Mouse (Mus musculus): ENCODE measurements around the gene Slc12a4.
"Not testable (repeated sequence)": the region's sequence is repeated elsewhere in the genome, so short reads cannot be mapped to it uniquely, and the experiment has no call there.

Slc12a4 gene

DNA sequence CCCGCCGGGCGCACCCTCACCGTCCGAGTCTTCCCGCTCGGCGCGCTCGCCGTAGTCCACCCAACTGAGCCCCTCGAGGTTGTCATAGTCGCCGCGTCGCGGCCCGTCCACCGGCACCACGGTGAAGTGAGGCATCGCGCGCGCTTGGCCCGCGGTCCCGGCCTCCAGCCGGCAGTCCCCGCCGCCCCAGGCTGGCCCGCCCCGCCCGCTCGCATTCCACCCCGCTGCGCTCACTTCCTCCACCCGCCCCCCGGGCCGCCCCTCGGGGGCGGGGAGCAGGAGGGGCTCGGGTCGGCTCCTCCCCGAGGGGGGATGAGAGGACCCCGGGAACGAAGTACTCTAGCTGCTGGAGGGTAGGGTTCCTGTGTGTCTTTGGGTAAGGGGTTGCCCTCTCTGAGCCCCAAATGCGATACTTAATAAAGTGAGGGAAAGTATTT, at the start of gene Slc12a4:
Slc12a4 (minus strand) TSS at position 193 of the 437 bp plus-strand sequence.
- DNase-seq (ENCODE audit: low read depth), result peak; percentile 91

- not testable (repeated sequence) for DNase-seq (ENCODE audit: low read depth)
These were observed 46.3 kb upstream of the Slc12a4 start for GRCm38 (mm10) chr8:106012203-106012602.

DNA sequence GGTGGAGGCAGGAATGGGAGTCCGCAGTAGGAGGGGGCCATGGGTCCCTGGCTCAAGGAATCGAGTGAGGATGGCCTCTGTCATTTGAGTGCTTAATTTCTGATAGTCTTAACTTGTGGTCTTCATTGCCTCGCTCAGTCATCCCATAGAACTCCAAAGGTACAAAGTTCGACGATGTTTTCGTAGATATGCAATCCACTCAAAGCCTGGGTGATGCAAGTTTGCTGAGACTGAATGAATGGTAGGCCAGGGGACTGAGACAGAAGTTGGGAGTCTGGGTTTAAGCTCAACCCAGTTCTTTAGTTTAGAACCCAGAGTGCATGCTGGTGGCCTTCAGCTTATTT, 45.7 kb upstream of the Slc12a4 start, which contains the start of gene Ddx28:
Ddx28 (minus strand) TSS at position 240 of the 344 bp plus-strand sequence.
- DNase-seq (ENCODE audit: low read depth), result no peak

DNA sequence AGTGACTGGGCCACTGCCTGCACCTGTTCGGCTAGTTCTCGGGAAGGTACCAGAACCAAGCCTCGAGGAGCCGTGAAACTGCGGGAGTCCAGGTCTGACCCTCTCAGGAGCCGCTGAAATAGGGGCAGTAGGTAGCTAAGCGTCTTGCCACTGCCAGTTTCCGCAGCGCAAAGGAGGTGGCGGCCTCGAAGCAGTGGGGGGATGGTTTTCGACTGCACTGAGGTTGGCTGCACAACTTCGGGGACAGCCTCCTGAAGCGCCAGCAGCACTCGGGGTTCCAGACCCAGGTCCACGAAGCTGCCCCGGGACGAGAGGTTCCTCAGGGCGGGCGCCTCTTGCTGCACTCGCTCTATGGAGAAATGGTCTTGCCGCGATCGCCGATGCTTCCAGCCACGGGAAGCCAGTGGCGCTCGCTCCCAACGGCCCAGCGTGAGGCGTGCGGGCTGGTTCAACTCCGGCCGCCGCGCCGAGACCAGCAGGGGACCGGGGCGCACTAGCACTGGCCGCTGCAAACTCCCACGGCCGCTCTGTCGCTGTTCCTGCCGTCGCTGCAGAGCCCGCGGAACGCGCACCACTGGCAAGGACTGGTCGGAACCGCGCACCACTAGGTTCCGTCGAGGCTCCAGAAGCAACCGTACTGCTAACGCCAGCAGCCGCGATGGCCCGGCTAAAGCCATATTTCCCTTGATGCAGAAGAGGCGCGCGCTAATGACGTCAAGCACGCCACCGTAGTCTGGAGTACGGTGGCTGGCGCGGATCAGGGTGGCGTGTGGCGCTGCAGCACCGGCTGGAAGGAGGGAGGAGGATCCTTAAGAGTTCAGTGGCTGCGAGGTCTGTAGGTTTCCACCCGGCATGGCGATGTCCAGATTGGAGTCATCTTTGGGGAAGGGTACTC, 45.1 kb upstream of the Slc12a4 start:
- DNase-seq (ENCODE audit: low read depth), result peak; percentile 96

- peak; percentile 20 for DNase-seq (ENCODE audit: low read depth)
These were observed 42.0 kb upstream of the Slc12a4 start for GRCm38 (mm10) chr8:106007891-106008290.

DNA sequence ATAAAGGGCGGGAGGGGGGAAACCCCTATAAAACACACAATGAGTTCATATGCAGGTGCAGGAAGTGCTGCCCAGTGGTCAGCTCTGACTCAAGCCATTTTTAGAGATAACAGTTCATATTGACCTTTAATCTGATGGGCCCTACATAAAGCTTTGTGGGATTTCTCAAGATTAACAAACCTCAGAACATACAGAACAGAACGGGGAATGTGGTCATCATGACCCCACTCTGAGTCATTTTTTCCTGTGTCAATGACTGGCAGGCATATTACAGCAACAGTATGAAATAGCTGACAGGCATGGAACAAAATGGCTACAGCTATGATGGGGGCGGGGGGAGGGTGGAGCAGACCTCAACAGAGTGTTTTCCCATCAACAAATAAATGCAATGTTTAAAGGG, 41.2 kb upstream of the Slc12a4 start:
- peak; percentile 86 for DNase-seq (ENCODE audit: low read depth)

DNA sequence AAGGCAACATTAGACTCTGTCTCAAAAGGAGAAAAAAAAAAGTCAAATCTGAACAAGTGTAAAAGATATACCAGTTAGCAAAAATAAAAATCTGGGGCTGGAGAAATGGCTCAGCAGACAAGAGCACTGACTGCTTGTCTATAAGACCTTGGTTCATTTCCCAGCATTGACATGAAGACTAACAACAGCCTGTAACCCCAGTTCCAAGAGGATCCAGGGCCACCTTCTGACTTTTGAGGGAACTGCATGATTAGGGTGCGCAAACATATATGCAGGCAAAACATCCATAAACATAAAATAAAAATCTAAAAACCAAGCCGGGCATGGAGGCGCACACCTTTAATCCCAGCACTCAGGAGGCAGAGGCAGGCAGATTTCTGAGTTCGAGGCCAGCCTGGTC, 40.5 kb upstream of the Slc12a4 start:
- peak; percentile 21 for DNase-seq (ENCODE audit: low read depth)

- no peak for DNase-seq (ENCODE audit: low read depth)
These were observed 40.0 kb upstream of the Slc12a4 start, which contains the start of gene Dpep2nb for GRCm38 (mm10) chr8:106005875-106006274. TSS of gene Dpep2nb (minus strand) at chr8:106005975.

GRCm38 (mm10) chr8:106004538-106005207, 38.8 kb upstream of the Slc12a4 start:
- DNase-seq (ENCODE audit: low read depth), result peak; percentile 45

GRCm38 (mm10) chr8:106001908-106002307, 36.0 kb upstream of the Slc12a4 start:
- DNase-seq (ENCODE audit: low read depth), result no peak

DNA sequence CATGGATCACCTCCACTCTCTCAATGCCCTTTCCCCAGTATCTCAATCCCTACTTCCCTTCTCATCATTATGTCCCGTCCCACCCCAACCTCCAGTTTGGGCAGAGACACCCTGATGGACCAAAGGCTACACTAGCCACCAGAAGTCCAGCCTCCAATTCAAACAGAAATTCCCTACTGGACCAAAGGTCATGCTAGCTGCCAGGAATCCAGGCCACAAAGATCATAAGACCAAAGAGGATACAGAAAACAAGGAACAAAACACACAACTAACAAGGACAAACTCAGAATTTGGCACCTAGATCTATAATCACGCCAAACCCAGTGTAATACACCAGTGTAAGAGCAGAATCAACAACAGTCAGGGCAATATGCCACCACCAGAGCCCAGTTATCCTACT, 33.1 kb upstream of the Slc12a4 start:
- DNase-seq (ENCODE audit: low read depth), result no peak

DNA sequence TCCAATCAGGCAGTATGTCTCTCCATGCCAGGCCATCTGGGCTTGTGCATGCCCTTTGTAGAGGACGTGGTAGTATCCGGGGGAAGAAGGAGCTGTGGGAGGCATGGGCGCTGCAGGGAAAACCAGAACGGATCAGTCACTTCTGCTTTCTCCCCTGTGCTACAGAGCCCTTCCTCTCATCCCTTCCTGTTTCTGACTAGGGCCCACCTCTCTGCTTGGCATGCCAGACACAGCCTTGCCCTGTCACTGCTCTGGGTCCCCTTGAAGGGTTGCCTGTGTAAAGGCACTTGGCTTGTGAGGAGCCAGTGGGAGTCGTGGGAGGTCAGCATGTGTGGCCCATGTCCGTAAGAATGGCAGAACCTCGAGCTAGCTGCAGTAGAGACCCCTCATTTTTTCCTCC, 30.5 kb upstream of the Slc12a4 start:
- no peak for DNase-seq (ENCODE audit: low read depth)

DNA sequence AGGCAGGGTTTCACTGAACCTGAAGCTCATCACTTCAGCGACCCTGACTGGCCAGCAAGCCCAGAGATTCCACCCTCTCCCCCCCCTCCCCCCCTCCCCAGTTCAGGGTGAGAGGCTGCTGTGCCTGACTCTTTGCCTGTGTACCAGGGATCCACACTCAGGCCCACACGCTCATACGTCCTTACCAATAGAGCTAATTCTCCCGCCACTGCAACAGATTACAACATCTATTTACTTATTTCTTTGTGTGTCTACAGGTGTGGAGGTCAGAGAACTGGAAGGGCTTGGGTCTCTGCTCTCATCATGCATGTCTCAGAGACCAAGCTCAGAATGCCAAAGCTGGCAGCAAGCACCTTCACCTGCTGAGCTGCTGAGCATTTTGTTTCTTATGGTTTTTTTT, 27.3 kb upstream of the Slc12a4 start:
- DNase-seq (ENCODE audit: low read depth), result no peak

DNA sequence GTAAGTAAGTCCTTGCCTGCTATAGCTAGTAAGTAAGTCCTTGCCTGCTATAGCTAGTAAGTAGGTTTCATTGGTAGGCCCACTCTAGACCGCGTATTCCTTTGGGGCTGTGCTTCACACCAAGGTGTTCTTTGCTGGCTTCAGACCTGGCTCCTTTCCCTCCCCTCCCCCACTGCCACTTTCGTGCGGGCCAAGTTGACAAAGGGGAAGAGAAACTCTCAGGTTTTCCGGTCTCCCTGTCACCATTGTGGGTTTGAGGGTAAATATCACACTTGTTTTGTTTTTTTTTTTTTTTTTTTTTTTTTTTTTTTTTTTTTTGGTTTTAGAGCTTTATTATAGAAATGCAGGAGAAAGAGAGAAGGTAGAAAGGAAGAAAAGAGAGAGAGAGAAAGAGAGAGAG, 26.6 kb upstream of the Slc12a4 start:
- no peak for DNase-seq (ENCODE audit: low read depth)

GRCm38 (mm10) chr8:105991546-105991945, 25.6 kb upstream of the Slc12a4 start:
- DNase-seq (ENCODE audit: low read depth), result no peak

DNA sequence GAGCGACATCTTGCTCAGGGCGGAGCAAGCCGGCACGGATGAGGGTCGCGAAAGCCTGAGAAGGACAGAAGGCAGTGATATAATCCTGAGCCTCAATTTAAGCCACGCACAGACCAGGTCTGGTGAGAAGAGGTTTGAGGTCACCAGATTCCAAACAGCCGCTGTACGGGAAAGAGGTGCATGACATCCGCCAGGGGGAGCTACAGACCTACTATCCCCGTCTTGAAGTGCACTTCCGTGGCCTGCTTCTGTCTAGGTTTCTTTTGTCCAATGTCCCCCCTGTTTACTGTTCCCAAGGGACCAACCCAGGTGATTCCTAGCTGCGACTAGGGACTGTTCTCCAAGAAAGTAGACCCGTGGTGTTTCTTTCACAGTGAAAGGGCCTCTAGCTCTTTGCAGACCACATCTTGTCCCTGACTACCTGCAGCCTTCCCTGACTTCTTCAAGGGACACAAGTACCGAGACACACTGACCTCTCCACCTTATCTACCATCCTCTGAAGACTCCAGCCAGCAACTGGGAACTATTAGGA, 25.0 kb upstream of the Slc12a4 start, which contains the start of gene Dus2:
Dus2 (plus strand) TSS at position 482 of the 532 bp plus-strand sequence.
- DNase-seq (ENCODE audit: low read depth), result peak; percentile 95

- DNase-seq (ENCODE audit: low read depth), result no peak
These were observed 22.6 kb upstream of the Slc12a4 start for GRCm38 (mm10) chr8:105988546-105988945.

DNA sequence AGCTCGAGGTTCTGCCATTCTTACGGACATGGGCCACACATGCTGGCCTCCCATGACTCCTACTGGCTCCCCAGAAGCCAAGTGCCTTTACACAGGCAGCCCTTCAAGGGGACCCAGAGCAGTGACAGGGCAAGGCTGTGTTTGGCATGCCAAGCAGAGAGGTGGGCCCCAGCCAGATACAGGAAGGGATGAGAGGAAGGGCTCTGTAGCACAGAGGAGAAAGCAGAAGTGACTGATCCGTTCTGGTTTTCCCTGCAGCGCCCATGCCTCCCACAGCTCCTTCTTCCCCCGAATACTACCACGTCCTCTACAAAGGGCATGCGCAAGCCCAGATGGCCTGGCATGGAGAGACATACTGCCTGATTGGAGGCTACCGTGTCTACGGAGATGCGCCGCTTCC, 17.5 kb upstream of the Slc12a4 start:
- DNase-seq (ENCODE audit: low read depth), result not testable (repeated sequence)

- peak; percentile 22 for DNase-seq (ENCODE audit: low read depth)
These were observed 15.2 kb upstream of the Slc12a4 start for GRCm38 (mm10) chr8:105981146-105981545.

DNA sequence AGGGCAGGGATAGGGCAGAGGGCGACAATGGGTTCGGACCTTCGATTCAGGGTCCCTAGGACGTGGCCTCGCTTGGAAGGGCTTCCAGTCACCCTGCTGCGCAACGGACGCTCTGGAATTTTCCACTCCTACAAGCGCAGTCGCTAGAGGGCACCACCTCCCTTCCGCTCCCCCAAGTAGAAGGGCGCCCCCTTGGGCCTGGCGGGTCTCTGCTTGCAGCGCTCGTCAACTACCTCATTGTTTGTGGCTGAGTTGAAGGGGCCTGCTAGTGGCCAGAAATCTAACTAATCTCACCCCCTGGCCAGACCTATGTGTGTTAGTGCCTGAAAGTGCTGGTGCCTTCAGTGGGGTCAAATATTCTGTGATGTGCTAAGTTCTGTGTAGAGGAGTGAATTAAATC, 13.4 kb upstream of the Slc12a4 start, which contains the start of gene Dpep3:
Dpep3 (minus strand) TSS at position 105 of the 400 bp plus-strand sequence.
- no peak for DNase-seq (ENCODE audit: low read depth)

DNA sequence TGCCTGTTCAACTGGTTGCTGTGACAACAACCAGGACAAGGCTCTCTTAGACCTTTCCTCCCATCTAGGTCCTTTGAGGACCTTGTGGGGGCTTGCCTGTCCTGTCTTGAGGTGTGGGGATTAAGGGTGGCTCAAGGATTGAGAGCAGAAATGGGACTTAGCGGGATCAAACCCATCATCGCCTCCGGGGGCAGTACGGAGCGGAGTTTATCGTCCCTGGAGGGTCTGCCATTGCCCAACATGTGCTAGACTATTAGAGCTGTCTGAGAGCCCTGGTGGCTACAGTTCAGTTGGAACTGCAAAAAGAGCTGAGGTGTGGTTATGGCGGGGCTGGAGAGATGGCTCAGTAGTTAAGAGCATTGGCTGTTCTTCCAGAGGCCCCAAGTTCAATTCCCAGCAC, 9.5 kb upstream of the Slc12a4 start:
- DNase-seq (ENCODE audit: low read depth), result peak; percentile 45

DNA sequence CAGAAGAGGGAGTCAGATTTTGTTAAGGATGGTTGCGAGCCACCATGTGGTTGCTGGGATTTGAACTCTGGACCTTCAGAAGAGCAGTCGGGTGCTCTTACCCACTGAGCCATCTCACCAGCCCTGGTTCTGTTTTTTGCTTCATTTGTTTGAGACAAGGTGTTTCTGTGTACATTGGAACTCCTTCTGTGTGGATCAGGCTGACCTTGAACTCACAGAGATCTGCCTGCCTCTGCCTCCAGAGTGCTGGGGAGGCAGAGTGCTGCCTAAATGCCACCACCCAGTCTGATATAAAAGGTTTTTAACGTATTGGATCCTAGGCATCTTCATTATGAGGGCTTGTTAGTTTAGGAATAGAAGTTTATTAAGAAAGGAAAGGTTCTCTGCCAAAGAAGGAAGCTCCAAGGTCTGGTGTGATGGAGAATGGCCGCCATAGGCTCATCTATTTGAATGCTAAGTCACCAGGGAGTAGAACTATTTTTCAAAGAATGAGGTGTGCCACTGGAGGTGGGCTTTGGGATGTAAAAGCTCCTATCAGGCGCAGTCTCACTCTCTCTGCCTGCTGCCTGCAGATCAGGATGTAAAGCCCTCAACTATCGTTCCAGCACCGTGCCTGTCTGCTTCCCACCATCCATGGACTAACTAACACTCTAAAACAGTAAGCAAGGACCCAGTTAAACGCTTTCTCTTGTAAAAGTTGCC, 5.3 kb upstream of the Slc12a4 start:
- no peak for DNase-seq (ENCODE audit: low read depth)
